Mouse (Mus musculus) cerebellum, adult 2 months (tissue): ENCODE data around the gene Gm10100. TPM values are rescaled to one million over a fixed set of nuclear protein-coding genes. Genes with fewer than 3 reads are reported as not detected.
"Not testable (repeated sequence)": the region's sequence is repeated elsewhere in the genome, so short reads cannot be mapped to it uniquely, and the experiment has no call there.

Experiments
- DNase-seq, 2 experiments: peaks; one replicate each; pipeline ENCODE4 v3.0.0; 2021
- H3K27ac ChIP-seq: fragments of 200-500 bp; 2 replicates; pipeline ENCODE4 v1.5.1; 2012; ENCODE audit warnings: low read length, control low read depth, inconsistent platforms; ENCODE audit not compliant: insufficient read depth
- H3K27me3 ChIP-seq: fragments of 200-500 bp; 2 replicates; pipeline ENCODE4 v1.6.1; 2012; ENCODE audit warnings: inconsistent platforms, mild to moderate bottlenecking, low read length, moderate library complexity; ENCODE audit not compliant: control insufficient read depth, insufficient read depth
- H3K4me1 ChIP-seq: fragments of 200-500 bp; 2 replicates; pipeline ENCODE4 v1.6.1; 2011; ENCODE audit warnings: low read length; ENCODE audit not compliant: control insufficient read depth, insufficient read depth
- H3K4me3 ChIP-seq: fragments of 200-500 bp; replicated peaks from 2 replicates; pipeline ENCODE3; 2011; ENCODE audit warnings: mild to moderate bottlenecking, low read depth, low read length, control low read depth; ENCODE audit not compliant: insufficient read depth
- CTCF ChIP-seq: fragments of 200-500 bp; IDR thresholded peaks from 2 replicates; pipeline ENCODE4 v1.5.1; 2011; ENCODE audit warnings: low read depth, mild to moderate bottlenecking, control low read depth, low read length, moderate library complexity, borderline replicate concordance; ENCODE audit not compliant: insufficient read depth
- POLR2A ChIP-seq: fragments of 200-500 bp; IDR thresholded peaks from 2 replicates; pipeline ENCODE4 v1.6.1; 2011; ENCODE audit warnings: low read length, control low read depth, borderline replicate concordance; ENCODE audit not compliant: insufficient read depth
- WGBS: fragments of 180-500 bp; shearing (Covaris S2); methylation state at CpG from one replicate; pipeline ENCODE4 v1.1.7; 2018; 5-methylcytosine and 5-hydroxymethylcytosine counted together
- polyA plus RNA-seq: library from polyadenylated mRNA; depleted of rRNA; stranded (reverse); fragments of >200 nt; gene quantifications from 2 replicates; pipeline ENCODE4 v1.2.3, GENCODE M21; 2012; rRNA removed

Gene Gm10100
- not detected in 2 replicates for polyA plus RNA-seq

DNA sequence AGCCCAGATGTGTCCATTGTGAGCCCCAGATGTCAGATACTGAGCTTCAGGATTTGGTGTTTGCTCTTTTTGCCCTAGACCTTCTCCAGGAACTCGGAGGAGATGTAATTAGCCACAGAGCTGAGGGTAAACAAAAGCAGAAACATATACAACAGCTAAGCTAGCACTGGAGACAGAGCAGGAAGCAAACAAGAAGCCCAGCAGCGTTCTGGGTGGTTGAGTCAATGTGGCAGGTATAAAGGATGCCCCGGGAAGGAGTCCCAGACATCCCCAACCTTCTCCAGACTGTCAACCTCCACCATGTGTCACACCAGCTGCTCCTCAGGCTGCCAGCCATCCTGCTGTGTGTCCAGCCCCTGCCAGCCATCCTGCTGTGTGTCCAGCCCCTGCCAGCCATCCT lies at the start of gene Gm10100:
Gm10100 (plus strand) TSS at position 301 of the 400 bp plus-strand sequence.
- TF ChIP-seq POLR2A (no peak), CTCF (no peak)
- H3K4me3 ChIP-seq = no peak within 1 kb of the TSS
- DNase-seq = peak; percentile 8 to 25
- H3K4me1 ChIP-seq = no peaks in the 10 kb centered on the region
- H3K27me3 ChIP-seq = no peaks in the 10 kb centered on the region
- 13% methylated on average over 3 of the region's 3 CpGs for WGBS
- no peak within 1 kb of the TSS for H3K27ac ChIP-seq

DNA sequence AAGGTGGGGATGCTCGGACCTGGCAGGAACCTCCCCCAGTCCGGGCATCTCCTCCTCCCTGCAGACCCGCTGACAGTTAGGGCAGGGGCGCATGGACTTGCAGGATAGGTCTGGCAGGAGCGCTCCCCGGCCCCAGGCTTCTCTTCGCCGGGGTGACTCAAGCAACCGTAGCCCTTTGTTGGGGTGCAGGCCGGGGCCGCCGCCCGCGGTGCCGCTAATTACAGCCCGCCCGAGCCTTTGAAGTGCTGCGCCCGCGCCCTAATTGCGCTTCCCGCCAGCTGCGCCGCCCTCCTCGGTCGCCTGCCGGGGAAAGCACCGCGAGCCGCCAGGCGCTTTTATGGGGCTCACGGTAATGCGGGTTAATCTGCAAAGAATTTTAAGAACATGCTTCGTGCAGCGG lies 48.7 kb upstream of the Gm10100 start:
- H3K27me3 ChIP-seq = no peaks in the 10 kb centered on the region; the same call in 1 of the 2 replicates
- no peak for TF ChIP-seq POLR2A
- H3K4me3 ChIP-seq = no peak overlapping the region
- DNase-seq = no peak
- no peak overlapping the region for H3K27ac ChIP-seq
- WGBS = under 1% methylated on average over 35 of the region's 35 CpGs
- H3K4me1 ChIP-seq = no peaks in the 10 kb centered on the region

DNA sequence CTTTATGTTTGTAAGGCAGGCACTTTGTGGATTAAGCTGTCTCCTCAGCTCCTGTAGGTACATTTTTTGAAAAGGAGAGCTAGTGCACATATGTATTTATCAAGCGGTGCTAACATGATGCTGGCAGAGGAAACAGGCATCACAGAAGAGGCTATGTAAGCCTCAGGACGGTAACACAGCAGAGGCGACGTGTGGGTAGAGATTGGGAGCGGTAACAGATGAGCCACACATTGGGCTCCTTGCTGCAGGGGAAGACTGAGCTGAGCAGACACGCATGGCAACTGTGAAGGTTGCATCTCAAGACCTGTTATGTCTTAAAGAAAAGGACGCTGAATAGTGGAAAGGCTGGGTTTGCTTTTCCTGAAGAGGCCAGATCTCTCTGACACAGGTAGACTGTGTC lies 43.3 kb upstream of the Gm10100 start:
- 78% methylated on average over 7 of the region's 7 CpGs for WGBS

DNA sequence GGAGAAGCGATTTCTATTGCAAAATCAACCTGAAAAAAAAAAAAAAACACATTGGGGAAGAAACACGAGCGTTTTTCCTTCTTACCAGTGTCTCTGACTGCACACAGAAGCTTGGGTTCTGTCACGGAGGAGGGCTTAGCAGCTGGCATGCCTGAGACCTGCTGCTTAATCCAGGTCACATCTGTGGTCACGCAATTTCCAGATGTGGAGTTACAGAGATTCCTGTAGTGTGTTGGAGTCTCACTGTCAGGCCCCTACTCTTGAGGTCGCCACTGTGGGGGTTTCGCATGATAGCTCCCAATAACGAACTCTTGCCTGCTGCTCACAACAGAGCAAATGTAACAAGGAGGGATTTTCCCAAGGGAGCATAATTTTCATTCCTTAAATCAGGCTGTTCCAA lies 42.1 kb upstream of the Gm10100 start:
- H3K4me3 ChIP-seq = no peak overlapping the region
- no peak for TF ChIP-seq CTCF
- TF ChIP-seq POLR2A = no peak
- DNase-seq = no peak
- 0 out of 2 replicates have a peak, but pooled peaks cover 2% of the 10 kb centered on the region for H3K27me3 ChIP-seq
- 45% methylated on average over 8 of the region's 8 CpGs for WGBS
- no peak overlapping the region for H3K27ac ChIP-seq
- H3K4me1 ChIP-seq = no peaks in the 10 kb centered on the region

More for the DNA sequence above, 43.3 kb upstream of the Gm10100 start:
- no peak overlapping the region for H3K4me3 ChIP-seq
- H3K27me3 ChIP-seq = peaks cover 2% of the 10 kb centered on the region; the same call in 1 of the 2 replicates
- H3K4me1 ChIP-seq = no peaks in the 10 kb centered on the region
- no peak overlapping the region for H3K27ac ChIP-seq
- no peak for DNase-seq
- TF ChIP-seq POLR2A (no peak), CTCF (no peak)

DNA sequence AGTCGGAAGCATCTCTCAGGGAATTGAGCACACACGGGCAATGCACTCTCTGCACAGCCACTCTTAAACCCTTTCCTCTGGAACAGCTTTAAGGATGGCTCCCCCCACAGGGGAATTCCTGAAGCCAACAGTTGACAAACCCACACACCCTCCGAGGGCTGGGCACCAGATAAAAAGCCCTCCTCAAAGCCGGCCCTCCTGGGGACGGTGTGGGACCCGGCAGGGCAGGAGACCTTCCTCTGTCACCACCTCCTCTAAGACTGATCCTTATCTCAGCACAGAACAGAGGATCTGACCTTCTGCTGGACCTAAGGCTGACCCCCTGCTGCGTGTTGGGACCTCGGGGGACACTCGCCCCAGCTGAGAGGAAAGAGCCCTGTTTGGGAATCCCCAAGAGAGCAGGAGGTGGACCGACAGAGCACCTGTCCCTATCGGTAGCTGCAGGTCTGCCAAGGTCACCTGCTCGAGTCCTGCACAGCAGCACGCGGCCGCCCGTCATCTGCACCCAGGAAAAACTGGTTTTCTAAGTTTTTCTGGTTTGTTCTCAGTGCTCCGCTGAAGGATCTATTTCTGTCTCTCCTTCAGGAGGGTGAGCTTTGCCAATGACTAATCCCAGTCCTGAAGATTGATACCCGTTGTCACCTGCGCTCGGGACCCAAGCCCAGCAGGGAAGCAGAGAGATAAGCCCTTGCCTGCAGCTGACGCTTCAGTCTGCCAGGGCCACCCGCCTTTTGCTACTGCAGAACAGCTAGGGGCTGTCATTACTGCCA lies 40.2 kb upstream of the Gm10100 start, which contains the start of gene Tspear:
Tspear (plus strand) TSS at position 675 of the 770 bp plus-strand sequence.
- H3K4me3 ChIP-seq = no peak within 1 kb of the TSS
- TF ChIP-seq CTCF (no peak), POLR2A (no peak)
- 10% methylated on average over 22 of the region's 22 CpGs for WGBS
- 0 out of 2 replicates have a peak, but pooled peaks cover 2% of the 10 kb centered on the region for H3K27me3 ChIP-seq
- DNase-seq = no peak
- H3K27ac ChIP-seq = no peak within 1 kb of the TSS
- no peaks in the 10 kb centered on the region for H3K4me1 ChIP-seq

DNA sequence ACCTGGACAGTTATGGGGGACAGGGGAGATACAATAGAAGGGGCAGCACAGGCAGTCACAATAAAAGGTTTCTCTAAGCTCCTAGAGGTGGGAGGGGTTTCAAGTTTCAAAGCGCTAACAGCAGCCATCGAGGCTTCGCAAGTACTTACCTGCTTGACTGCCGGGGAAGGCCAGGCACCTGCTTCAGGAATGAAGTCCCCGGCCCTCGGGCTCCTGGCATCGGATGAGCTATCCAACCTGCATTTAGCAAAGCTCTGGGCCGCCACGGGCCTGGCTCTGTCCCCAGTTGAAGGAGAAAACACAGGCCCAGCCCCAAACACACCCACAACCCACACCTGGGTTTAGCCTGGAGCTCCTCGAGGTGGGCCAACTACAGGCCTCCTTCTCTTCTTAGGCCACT lies 39.3 kb upstream of the Gm10100 start:
- Histone ChIP-seq H3K27me3 (0 out of 2 replicates have a peak, but pooled peaks cover 2% of the 10 kb centered on the region), H3K4me3 (no peak overlapping the region), H3K27ac (no peak overlapping the region), H3K4me1 (no peaks in the 10 kb centered on the region)
- no peak for TF ChIP-seq CTCF
- no peak for DNase-seq
- 61% methylated on average over 10 of the region's 10 CpGs for WGBS

DNA sequence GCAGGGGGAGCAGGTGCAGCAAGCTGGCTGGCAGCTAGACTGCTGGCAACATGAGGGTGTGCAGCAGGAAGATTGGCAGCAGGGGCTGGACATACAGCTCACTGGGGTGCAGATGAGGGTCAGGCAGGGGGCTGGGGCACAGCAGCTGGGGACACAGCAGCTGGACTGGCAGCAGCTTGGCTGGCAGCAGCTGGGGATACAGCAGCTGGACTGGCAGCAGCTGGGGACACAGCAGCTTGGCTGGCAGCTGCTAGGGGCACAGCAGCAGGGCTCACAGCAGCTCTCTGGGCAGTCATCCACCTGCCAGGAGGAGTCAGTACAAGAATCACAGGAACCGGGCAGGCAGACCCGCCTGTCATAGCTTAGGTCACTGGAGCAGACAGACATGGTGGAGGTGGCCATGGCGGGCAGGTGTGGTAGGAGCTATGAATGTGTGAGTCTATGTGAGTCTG lies 35.9 kb upstream of the Gm10100 start, which contains the start of gene Gm19402:
Gm19402 (minus strand) TSS at position 402 of the 452 bp plus-strand sequence.
- not testable (repeated sequence) for DNase-seq, H3K4me3 ChIP-seq, H3K27ac ChIP-seq, H3K4me1 ChIP-seq, H3K27me3 ChIP-seq
- 52% methylated on average over 3 of the region's 3 CpGs for WGBS

DNA sequence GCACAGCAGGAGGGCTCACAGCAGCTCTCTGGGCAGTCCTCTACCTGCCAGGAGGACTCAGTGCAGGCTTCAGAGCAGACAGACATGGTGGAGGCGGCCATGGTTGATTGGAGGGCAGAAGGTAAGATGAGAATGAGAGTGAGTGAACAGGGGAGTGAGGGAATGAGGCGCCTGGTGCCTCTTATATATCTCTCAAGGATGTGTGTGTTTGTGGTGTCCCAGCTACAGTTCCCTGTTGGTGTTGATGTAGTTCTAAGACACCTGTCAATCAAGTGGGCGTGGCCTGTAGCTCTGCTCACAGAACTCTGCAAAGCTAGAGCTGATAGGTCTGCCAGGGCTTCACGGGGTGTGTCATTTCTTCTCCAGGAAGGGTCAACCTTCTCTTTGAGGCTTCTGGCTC lies 29.2 kb upstream of the Gm10100 start, which contains the start of gene Gm9508:
Gm9508 (minus strand) TSS at position 101 of the 400 bp plus-strand sequence.
- H3K27me3 ChIP-seq = no peaks in the 10 kb centered on the region
- H3K4me1 ChIP-seq = no peaks in the 10 kb centered on the region
- TF ChIP-seq POLR2A (no peak), CTCF (no peak)
- no peak within 1 kb of the TSS for H3K27ac ChIP-seq
- no peak for DNase-seq
- 39% methylated on average over 4 of the region's 4 CpGs for WGBS
- H3K4me3 ChIP-seq = no peak within 1 kb of the TSS

DNA sequence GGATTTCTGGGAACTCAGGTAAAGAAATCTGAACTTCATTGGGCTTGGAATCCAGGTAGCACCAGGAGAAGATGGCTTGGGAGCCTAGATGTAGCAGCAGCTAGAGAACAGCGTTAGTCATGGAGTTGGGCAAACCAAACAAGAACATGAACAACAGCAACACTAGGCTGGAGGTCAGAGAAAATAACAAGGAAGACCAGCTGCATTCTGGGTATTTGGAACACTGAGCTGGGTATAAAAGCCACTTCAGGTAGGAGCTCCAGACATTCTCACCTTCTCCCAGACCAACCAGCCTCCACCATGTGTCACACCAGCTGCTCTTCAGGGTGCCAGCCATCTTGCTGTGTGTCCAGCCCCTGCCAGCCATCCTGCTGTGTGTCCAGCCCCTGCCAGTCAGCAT lies 20.0 kb upstream of the Gm10100 start, which contains the start of gene Gm10272:
Gm10272 (plus strand) TSS at position 301 of the 400 bp plus-strand sequence.
- Histone ChIP-seq H3K27ac (no peak within 1 kb of the TSS), H3K4me3 (no peak within 1 kb of the TSS), H3K27me3 (no peaks in the 10 kb centered on the region), H3K4me1 (no peaks in the 10 kb centered on the region)
- 97% methylated on average over 1 of the region's 1 CpGs for WGBS
- TF ChIP-seq CTCF (no peak), POLR2A (no peak)
- DNase-seq = no peak
